In the genomic region with DNA sequence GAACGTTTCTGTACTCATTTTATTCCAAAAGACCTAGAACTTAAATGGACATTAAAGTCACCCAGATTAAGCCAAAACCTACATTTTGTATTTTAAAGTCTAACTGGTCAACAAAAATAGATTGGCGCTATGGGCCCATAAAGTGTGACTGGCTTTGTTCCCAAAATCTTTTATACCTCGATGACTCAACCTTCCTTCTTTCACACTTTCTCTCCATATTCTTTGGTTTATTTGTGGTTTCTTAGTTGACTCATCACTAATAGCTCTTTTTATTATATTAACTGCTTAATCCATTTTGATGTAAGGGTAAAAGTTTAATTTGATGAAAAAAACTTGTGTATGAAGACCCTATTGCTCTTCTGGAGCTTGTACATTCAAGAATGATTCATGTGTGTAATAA, we compare ENCODE assay signal across 25 mouse cellular contexts. TPM values are rescaled to one million over a fixed set of nuclear protein-coding genes. Genes with fewer than 3 reads are reported as not detected.
"Had no signal": no experiment of that assay in that cellular context is flagged by ENCODE, and none has a peak within 500 bp of the region (broad histone marks: within the 10 kb centered on the region; RNA-seq: fewer than 3 reads in every experiment).

No protein-coding gene starts in this region.

- H3K4me3 ChIP-seq: lung, embryonic 15.5 days; megakaryocyte, embryonic 14.5 days; midbrain, embryonic 13.5 days; midbrain, embryonic 15.5 days; myocyte; neural tube, embryonic 13.5 days; neural tube, embryonic 15.5 days had no signal

- DNase-seq: lung, adult 2 months; lung, postnatal 14 days; lung, postnatal 36 days; retina, postnatal 1 day; right cerebral cortex, adult 18-20 months; right cerebral cortex, postnatal 25 days; right cerebral cortex, postnatal 4 days; spleen, adult 18-20 months; thymus, adult 18-20 months; thymus, postnatal 14 days; thymus, postnatal 36 days had no signal

- H3K9ac ChIP-seq: lung, embryonic 15.5 days; midbrain, embryonic 13.5 days; midbrain, embryonic 15.5 days; neural tube, embryonic 13.5 days; neural tube, embryonic 15.5 days had no signal

- ATAC-seq: lung, postnatal 0 days; midbrain, embryonic 13.5 days; midbrain, embryonic 15.5 days had no signal

- H3K4me2 ChIP-seq: lung, embryonic 15.5 days; midbrain, embryonic 11.5 days; midbrain, embryonic 13.5 days; midbrain, embryonic 15.5 days; neural tube, embryonic 13.5 days; neural tube, embryonic 15.5 days had no signal

- H3K27me3 ChIP-seq: lung, embryonic 15.5 days; midbrain, embryonic 13.5 days; midbrain, embryonic 15.5 days; neural tube, embryonic 13.5 days; neural tube, embryonic 15.5 days had no signal

- H3K4me1 ChIP-seq: megakaryocyte, embryonic 14.5 days; midbrain, embryonic 13.5 days; midbrain, embryonic 15.5 days; neural tube, embryonic 13.5 days; neural tube, embryonic 15.5 days had no signal

- H3K27ac ChIP-seq: lung, embryonic 15.5 days; macrophage; midbrain, embryonic 13.5 days; midbrain, embryonic 15.5 days; neural tube, embryonic 13.5 days; neural tube, embryonic 15.5 days had no signal

RNA-seq across cellular contexts. Expression of a gene that starts 1.5 kb away (rescaled TPM):
- total RNA-seq: megakaryocyte progenitor cell, adult 5-6 weeks had no signal
- polyA plus RNA-seq: lung, adult 2 months; macrophage; midbrain, embryonic 11.5 days; neural tube, embryonic 11.5 days; neural tube, embryonic 13.5 days; small intestine, adult 2 months; thymus, postnatal 0 days had no signal
